Mouse (Mus musculus): Measurements from ENCODE around the gene Cyp2d11. TPM values are rescaled to one million over a fixed set of nuclear protein-coding genes. Genes with fewer than 3 reads are reported as not detected.
A peak's percentile ranks its signal among the peaks of the same experiment; 100 is the strongest.
"Not testable (repeated sequence)": the region's sequence is repeated elsewhere in the genome, so short reads cannot be mapped to it uniquely, and the experiment has no call there.

The Cyp2d11 gene
- polyA plus RNA-seq, 1 experiment = not detected

- 0 out of 2 replicates have a peak, but pooled peaks cover 3% of the 10 kb centered on the region for H3K4me1 ChIP-seq (ENCODE audit: control insufficient read depth, insufficient read depth, insufficient read length)
- no peak for DNase-seq (ENCODE audit: low read depth in 1 of 2, low spot score in 2 of 2)
- 97% methylated on average over 9 of the region's 9 CpGs for WGBS
- H3K27ac ChIP-seq (ENCODE audit: insufficient read depth, low read length) = no peak overlapping the region
- H3K36me3 ChIP-seq (ENCODE audit: control insufficient read depth, insufficient read depth, low read length) = no peaks in the 10 kb centered on the region
- TF ChIP-seq POLR2A (IDR thresholded peaks at IDR 0.05; ENCODE audit: low read depth, low read length) = no peak
- TF ChIP-seq CTCF (IDR thresholded peaks at IDR 0.05; ENCODE audit: extremely low read depth, insufficient read depth, insufficient read length, insufficient replicate concordance) = no peak
- H3K27me3 ChIP-seq (ENCODE audit: control insufficient read depth, insufficient read depth, low read length) = no peaks in the 10 kb centered on the region
- H3K4me3 ChIP-seq (ENCODE audit: extremely low read depth, insufficient read depth, insufficient read length) = no peak overlapping the region
Observed at GRCm38 (mm10) chr15:82375855-82376254, 18.0 kb downstream of the Cyp2d11 start.

GRCm38 (mm10) chr15:82374437-82374836 lies 19.4 kb downstream of the Cyp2d11 start:
- Histone ChIP-seq H3K4me3 (ENCODE audit: extremely low read depth, insufficient read depth, insufficient read length) (no peak overlapping the region), H3K4me1 (ENCODE audit: control insufficient read depth, insufficient read depth, insufficient read length) (0 out of 2 replicates have a peak, but pooled peaks cover 2% of the 10 kb centered on the region), H3K36me3 (ENCODE audit: control insufficient read depth, insufficient read depth, low read length) (no peaks in the 10 kb centered on the region), H3K27ac (ENCODE audit: insufficient read depth, low read length) (no peak overlapping the region), H3K27me3 (ENCODE audit: control insufficient read depth, insufficient read depth, low read length) (no peaks in the 10 kb centered on the region)
- no peak for TF ChIP-seq POLR2A (IDR thresholded peaks at IDR 0.05; ENCODE audit: low read depth, low read length)
- no peak for TF ChIP-seq CTCF (IDR thresholded peaks at IDR 0.05; ENCODE audit: extremely low read depth, insufficient read depth, insufficient read length, insufficient replicate concordance)
- 99% methylated on average over 5 of the region's 5 CpGs for WGBS
- DNase-seq (ENCODE audit: low read depth in 1 of 2, low spot score in 2 of 2) = no peak

- Histone ChIP-seq H3K27ac (ENCODE audit: insufficient read depth, low read length) (no peak overlapping the region), H3K4me1 (ENCODE audit: control insufficient read depth, insufficient read depth, insufficient read length) (no peaks in the 10 kb centered on the region), H3K36me3 (ENCODE audit: control insufficient read depth, insufficient read depth, low read length) (no peaks in the 10 kb centered on the region), H3K27me3 (ENCODE audit: control insufficient read depth, insufficient read depth, low read length) (no peaks in the 10 kb centered on the region), H3K4me3 (ENCODE audit: extremely low read depth, insufficient read depth, insufficient read length) (no peak overlapping the region)
- TF ChIP-seq POLR2A (IDR thresholded peaks at IDR 0.05; ENCODE audit: low read depth, low read length) (no peak), CTCF (IDR thresholded peaks at IDR 0.05; ENCODE audit: extremely low read depth, insufficient read depth, insufficient read length, insufficient replicate concordance) (no peak)
- no peak for DNase-seq (ENCODE audit: low read depth in 1 of 2, low spot score in 2 of 2)
- 88% methylated on average over 5 of the region's 5 CpGs for WGBS
Observed at GRCm38 (mm10) chr15:82372991-82373390, 20.8 kb downstream of the Cyp2d11 start.

- no peak overlapping the region for H3K4me3 ChIP-seq (ENCODE audit: extremely low read depth, insufficient read depth, insufficient read length)
- no peaks in the 10 kb centered on the region for H3K4me1 ChIP-seq (ENCODE audit: control insufficient read depth, insufficient read depth, insufficient read length)
- H3K27ac ChIP-seq (ENCODE audit: insufficient read depth, low read length) = no peak overlapping the region
- DNase-seq (ENCODE audit: low read depth in 1 of 2, low spot score in 2 of 2) = no peak
- no peaks in the 10 kb centered on the region for H3K36me3 ChIP-seq (ENCODE audit: control insufficient read depth, insufficient read depth, low read length)
- TF ChIP-seq POLR2A (IDR thresholded peaks at IDR 0.05; ENCODE audit: low read depth, low read length) = no peak
- H3K27me3 ChIP-seq (ENCODE audit: control insufficient read depth, insufficient read depth, low read length) = no peaks in the 10 kb centered on the region
- WGBS = 90% methylated on average over 6 of the region's 6 CpGs
Observed at GRCm38 (mm10) chr15:82372446-82372845, 21.4 kb downstream of the Cyp2d11 start.

- TF ChIP-seq CTCF (IDR thresholded peaks at IDR 0.05; ENCODE audit: extremely low read depth, insufficient read depth, insufficient read length, insufficient replicate concordance) (no peak), POLR2A (IDR thresholded peaks at IDR 0.05; ENCODE audit: low read depth, low read length) (no peak)
- Histone ChIP-seq H3K4me3 (ENCODE audit: extremely low read depth, insufficient read depth, insufficient read length) (no peak overlapping the region), H3K27me3 (ENCODE audit: control insufficient read depth, insufficient read depth, low read length) (no peaks in the 10 kb centered on the region), H3K27ac (ENCODE audit: insufficient read depth, low read length) (no peak overlapping the region), H3K36me3 (ENCODE audit: control insufficient read depth, insufficient read depth, low read length) (no peaks in the 10 kb centered on the region), H3K4me1 (ENCODE audit: control insufficient read depth, insufficient read depth, insufficient read length) (no peaks in the 10 kb centered on the region)
- 87% methylated on average over 1 of the region's 1 CpGs for WGBS
- DNase-seq (ENCODE audit: low read depth in 1 of 2, low spot score in 2 of 2) = no peak
Observed at GRCm38 (mm10) chr15:82368851-82369250, 25.0 kb downstream of the Cyp2d11 start.

- WGBS = 88% methylated on average over 4 of the region's 4 CpGs
- no peak for DNase-seq (ENCODE audit: low read depth in 1 of 2, low spot score in 2 of 2)
- Histone ChIP-seq H3K4me3 (ENCODE audit: extremely low read depth, insufficient read depth, insufficient read length) (no peak overlapping the region), H3K4me1 (ENCODE audit: control insufficient read depth, insufficient read depth, insufficient read length) (no peaks in the 10 kb centered on the region), H3K36me3 (ENCODE audit: control insufficient read depth, insufficient read depth, low read length) (no peaks in the 10 kb centered on the region), H3K27me3 (ENCODE audit: control insufficient read depth, insufficient read depth, low read length) (no peaks in the 10 kb centered on the region), H3K27ac (ENCODE audit: insufficient read depth, low read length) (no peak overlapping the region)
- no peak for TF ChIP-seq CTCF (IDR thresholded peaks at IDR 0.05; ENCODE audit: extremely low read depth, insufficient read depth, insufficient read length, insufficient replicate concordance)
- TF ChIP-seq POLR2A (IDR thresholded peaks at IDR 0.05; ENCODE audit: low read depth, low read length) = no peak
Observed at GRCm38 (mm10) chr15:82368146-82368545, 25.7 kb downstream of the Cyp2d11 start.

GRCm38 (mm10) chr15:82364561-82364960 lies 29.3 kb downstream of the Cyp2d11 start:
- H3K4me3 ChIP-seq (ENCODE audit: extremely low read depth, insufficient read depth, insufficient read length) = peak overlapping the region; percentile 14; the same call in 1 of the 2 replicates
- H3K4me1 ChIP-seq (ENCODE audit: control insufficient read depth, insufficient read depth, insufficient read length); H3K27me3 ChIP-seq (ENCODE audit: control insufficient read depth, insufficient read depth, low read length); H3K36me3 ChIP-seq (ENCODE audit: control insufficient read depth, insufficient read depth, low read length): not testable (repeated sequence)
- peak overlapping the region; percentile 35; the same call in 1 of the 2 replicates for H3K27ac ChIP-seq (ENCODE audit: insufficient read depth, low read length)
- peak in 1 of 2 experiments; percentile 1 for DNase-seq (ENCODE audit: low read depth in 1 of 2, low spot score in 2 of 2)
- WGBS = 8% methylated on average over 6 of the region's 9 CpGs

GRCm38 (mm10) chr15:82363801-82364200 lies 30.0 kb downstream of the Cyp2d11 start:
- not testable (repeated sequence) for H3K4me1 ChIP-seq (ENCODE audit: control insufficient read depth, insufficient read depth, insufficient read length); DNase-seq (ENCODE audit: low read depth in 1 of 2, low spot score in 2 of 2); H3K4me3 ChIP-seq (ENCODE audit: extremely low read depth, insufficient read depth, insufficient read length); H3K27me3 ChIP-seq (ENCODE audit: control insufficient read depth, insufficient read depth, low read length); H3K27ac ChIP-seq (ENCODE audit: insufficient read depth, low read length); H3K36me3 ChIP-seq (ENCODE audit: control insufficient read depth, insufficient read depth, low read length)
- WGBS = 67% methylated on average over 9 of the region's 12 CpGs
